ENCODE assay signal across 26 mouse cellular contexts in the genomic region with DNA sequence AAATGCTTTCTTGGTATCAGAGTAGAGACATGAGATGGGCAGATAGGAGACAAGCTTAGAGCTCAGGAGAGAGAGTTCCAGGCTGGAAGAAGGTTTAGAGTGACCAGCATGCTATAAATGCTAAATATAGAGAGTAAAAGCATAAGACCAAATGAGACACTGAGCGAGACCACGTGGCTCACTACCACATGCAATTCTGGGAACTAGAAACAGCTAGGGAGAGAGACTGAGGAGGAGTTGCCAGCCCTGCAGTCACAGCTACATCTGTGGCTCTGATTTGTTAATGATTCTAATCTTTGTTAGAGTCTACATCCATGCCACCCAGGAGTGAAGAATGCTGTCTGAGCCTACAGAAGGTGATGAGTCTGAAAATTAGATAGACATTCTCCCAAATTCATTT. TPM values are rescaled to one million over a fixed set of nuclear protein-coding genes. Genes with fewer than 3 reads are reported as not detected.
DNase-seq lines count a peak whose midpoint lies in the region.
"Had no signal": no experiment of that assay in that cellular context is flagged by ENCODE, and none has a peak within 500 bp of the region (broad histone marks: within the 10 kb centered on the region; RNA-seq: fewer than 3 reads in every experiment).

No protein-coding gene starts in this region.

- intact Hi-C loops in gastrocnemius, postnatal 36 days (cut with DNase I): no loop called here

- DNase-seq in gastrocnemius, adult 18-20 months (ENCODE audit: low spot score): peak; percentile 40
- no peak for DNase-seq in gastrocnemius, postnatal 36 days
- peak; percentile 46 for DNase-seq in layer of hippocampus, adult 9-11 months
- DNase-seq in layer of hippocampus, postnatal 25 days (ENCODE audit: extremely low spot score in 1 of 2, low spot score in 1 of 2): no peak
- DNase-seq in brain, adult 2 months (ENCODE audit: low read depth, low spot score): peak; percentile 81
- DNase-seq in right cerebral cortex, postnatal 36 days (ENCODE audit: low spot score in 2 of 2): peak; percentile 30 to 56
- DNase-seq in adrenal gland, adult 2 months: no peak
- DNase-seq: adrenal gland, postnatal 25 days; cerebellum, adult 2 months; cerebellum, postnatal 10 days; heart, adult 2 months; heart, postnatal 14 days had no signal

RNA-seq across cellular contexts. Expression of a gene that starts 13.3 kb away (rescaled TPM):
- not detected for total RNA-seq in gastrocnemius, adult 18-20 months (2021)
- total RNA-seq in gastrocnemius, postnatal 36 days (2021): not detected
- not detected for total RNA-seq in layer of hippocampus, postnatal 25 days (2021)
- not detected for total RNA-seq in adrenal gland, adult 2 months (2021)
- not detected in 2 replicates for polyA plus RNA-seq in adrenal gland, adult 2 months (2012; rRNA removed)
- total RNA-seq: adrenal gland, adult 18-20 months; adrenal gland, postnatal 25 days; CH12.LX; gastrocnemius, adult 8-10 months; heart, adult 2 months; heart, postnatal 14 days; hematopoietic stem cell, adult 5-6 weeks; hindbrain, postnatal 0 days had no signal
- polyA plus RNA-seq: activated CD4-positive, CD25-positive, alpha-beta regulatory T cell, adult 4 months; embryonic facial prominence, embryonic 10.5 days; embryonic facial prominence, embryonic 14.5 days; forebrain, embryonic 14.5 days; gonadal fat pad, adult 2 months; heart, adult 2 months; heart, embryonic 11.5 days; heart, embryonic 15.5 days; hindbrain, embryonic 13.5 days; hindbrain, postnatal 0 days; Patski had no signal

RNA-seq across cellular contexts. Expression of a gene that starts 52.0 kb away (rescaled TPM):
- total RNA-seq in gastrocnemius, adult 18-20 months (2021): not detected
- total RNA-seq in gastrocnemius, postnatal 36 days (2021): not detected
- total RNA-seq in layer of hippocampus, postnatal 25 days (2021): not detected
- total RNA-seq in adrenal gland, adult 2 months (2021): 1 to 10 TPM in 1 of 2 experiments, under 1 TPM in 1; 0.55 to 1.0 TPM
- polyA plus RNA-seq in adrenal gland, adult 2 months (2012; rRNA removed): 0.08 and 0.16 TPM in 2 replicates
- total RNA-seq: CH12.LX; gastrocnemius, adult 8-10 months; heart, adult 2 months; heart, postnatal 14 days; hematopoietic stem cell, adult 5-6 weeks had no signal
- polyA plus RNA-seq: cerebellum, adult 2 months; embryonic facial prominence, embryonic 14.5 days; forebrain, embryonic 14.5 days; hindbrain, postnatal 0 days; Patski had no signal

Comparison
In these comparisons a context has a peak if more than half of its experiments do, and no peak if none do; other contexts are left out.
1. DNase-seq: peak in gastrocnemius, adult 18-20 months (single experiment), layer of hippocampus, adult 9-11 months (single experiment), brain, adult 2 months (single experiment) and right cerebral cortex, postnatal 36 days (2 of 2); none in gastrocnemius, postnatal 36 days (0 of 2), layer of hippocampus, postnatal 25 days (0 of 2) and adrenal gland, adult 2 months (single experiment).